Mouse (Mus musculus): ENCODE measurements around the gene Cnga1.

GRCm38 (mm10) chr5:72647958-72648595 is 4.0 kb upstream of the Cnga1 start:
- TF ChIP-seq POLR2AphosphoS2 (IDR thresholded peaks at IDR 0.05; ENCODE audit: low read depth, low read length) (no peak), MAFK (IDR thresholded peaks at IDR 0.05; ENCODE audit: insufficient replicate concordance, low read length) (no peak), POLR2A (IDR thresholded peaks at IDR 0.05; ENCODE audit: low read depth, low read length) (no peak), ZMIZ1 (IDR thresholded peaks at IDR 0.05; ENCODE audit: low read depth, low read length) (no peak), RCOR1 (conservative IDR thresholded peaks at IDR 0.05; ENCODE audit: low read depth, low read length) (no peak), CTCF (conservative IDR thresholded peaks at IDR 0.05 in 1 of 2, IDR thresholded peaks at IDR 0.05 in 1 of 2; ENCODE audit: low read depth in 2 of 2, low read length in 2 of 2) (no peak), EP300 (IDR thresholded peaks at IDR 0.05; ENCODE audit: low read length) (no peak), MAZ (IDR thresholded peaks at IDR 0.05; ENCODE audit: low read depth, low read length) (no peak)
